Mouse (Mus musculus) frontal cortex, postnatal 36 days (tissue): ENCODE data around the gene Tmem233.

ENCODE experiments used
- DNase-seq, 2 experiments: peaks; one replicate each; pipeline ENCODE4 v3.0.0; 2022; ENCODE audit warnings: low spot score in 2 of 2

Tmem233 gene

GRCm38 (mm10) chr5:116029071-116029470 is 54.0 kb downstream of the Tmem233 start:
- no peak for DNase-seq

GRCm38 (mm10) chr5:116026561-116026960 is 56.5 kb downstream of the Tmem233 start:
- DNase-seq = no peak

DNA sequence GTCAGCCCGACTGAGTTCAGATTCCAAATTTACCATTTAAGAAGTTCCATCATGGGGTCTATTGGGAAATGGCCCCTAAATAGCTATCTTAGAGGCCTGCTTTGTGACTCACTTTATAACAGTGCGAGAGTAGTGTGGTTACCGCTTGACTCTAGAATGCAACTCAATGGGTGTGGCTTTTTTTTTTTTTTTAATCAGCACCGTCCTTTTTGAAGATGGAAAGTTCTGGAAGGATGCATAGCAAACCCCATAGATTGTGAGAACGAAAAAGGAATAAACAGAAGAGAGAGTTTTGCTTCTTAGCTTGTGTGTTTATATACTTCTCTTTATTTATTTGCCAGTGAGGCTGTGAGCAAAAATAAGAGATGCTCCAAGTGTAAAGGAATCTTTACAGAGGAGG is 56.9 kb downstream of the Tmem233 start:
- DNase-seq = no peak

GRCm38 (mm10) chr5:116024327-116024739 is 58.7 kb downstream of the Tmem233 start, which contains the start of gene Prkab1:
Gene Prkab1 (minus strand): TSS chr5:116024508.
- peak; percentile 91 for DNase-seq

DNA sequence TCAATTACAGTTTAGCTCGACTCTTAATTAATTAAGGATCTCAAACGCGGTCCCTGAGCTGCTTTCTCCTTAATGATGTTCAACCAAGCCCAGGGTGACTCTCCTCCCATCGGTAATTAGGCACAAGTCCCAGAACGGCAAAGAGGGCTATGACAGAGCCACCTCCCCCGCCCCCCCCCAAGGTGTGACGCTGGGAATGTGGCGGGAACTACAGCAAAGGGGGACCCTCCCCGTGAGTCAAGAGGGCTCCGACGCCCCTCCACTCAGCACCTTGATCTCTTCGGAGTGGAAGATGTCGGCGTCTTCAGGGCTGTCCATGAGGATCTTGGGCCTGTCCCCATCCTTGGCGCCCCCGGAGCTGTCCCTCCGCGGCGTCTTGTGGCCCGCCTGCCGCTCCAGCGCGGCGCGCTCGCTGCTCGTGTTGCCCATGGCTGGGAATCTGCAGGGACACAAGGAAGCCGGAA is 59.2 kb downstream of the Tmem233 start:
- DNase-seq = no peak

GRCm38 (mm10) chr5:116023251-116023661 is 59.8 kb downstream of the Tmem233 start:
- DNase-seq = peak in 1 of 2 experiments; percentile 45

- DNase-seq = no peak
Measured at GRCm38 (mm10) chr5:116022658-116023200, 60.3 kb downstream of the Tmem233 start.

GRCm38 (mm10) chr5:116022131-116022530 is 60.9 kb downstream of the Tmem233 start:
- DNase-seq = no peak

GRCm38 (mm10) chr5:116021552-116021951 is 61.5 kb downstream of the Tmem233 start:
- DNase-seq = no peak

DNA sequence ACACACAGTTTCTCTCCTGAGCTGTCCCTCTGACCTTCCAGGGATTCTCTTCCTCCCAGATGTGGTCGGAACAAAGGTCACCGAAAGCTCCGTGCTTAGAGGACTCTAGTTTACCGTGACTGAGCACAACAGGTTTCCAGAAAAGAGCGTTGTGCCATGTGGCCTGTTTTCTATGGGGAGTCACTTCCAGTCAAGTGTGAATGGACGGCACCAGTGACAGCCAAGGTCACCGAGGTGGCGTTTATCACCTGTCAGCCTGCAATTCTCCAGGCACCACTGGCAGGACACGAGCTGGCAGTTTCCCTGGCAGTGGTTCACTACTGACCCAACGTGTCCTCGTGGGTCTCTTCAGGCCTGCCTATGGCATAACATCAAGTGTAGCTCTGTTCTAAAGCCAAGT is 63.7 kb downstream of the Tmem233 start:
- no peak for DNase-seq

DNA sequence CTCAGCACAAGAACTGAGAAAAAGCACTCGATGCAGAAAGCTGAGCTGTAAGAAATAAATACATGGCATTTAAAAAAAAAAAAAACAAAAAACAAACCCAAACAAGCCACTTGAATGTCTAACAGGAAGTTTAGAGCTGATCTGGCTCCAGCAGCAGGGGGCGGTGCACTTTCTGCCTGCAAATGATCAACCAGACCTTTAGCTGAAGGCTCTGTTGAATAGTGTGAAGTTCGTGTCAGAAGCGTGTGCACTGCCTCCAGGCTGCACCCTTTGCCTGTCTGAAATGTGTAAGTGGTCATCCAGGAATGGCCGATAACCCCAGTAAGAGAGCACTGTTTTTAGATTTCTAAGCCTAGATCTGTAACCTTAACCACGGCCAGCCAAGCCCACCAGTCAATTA is 64.3 kb downstream of the Tmem233 start:
- DNase-seq = no peak

DNA sequence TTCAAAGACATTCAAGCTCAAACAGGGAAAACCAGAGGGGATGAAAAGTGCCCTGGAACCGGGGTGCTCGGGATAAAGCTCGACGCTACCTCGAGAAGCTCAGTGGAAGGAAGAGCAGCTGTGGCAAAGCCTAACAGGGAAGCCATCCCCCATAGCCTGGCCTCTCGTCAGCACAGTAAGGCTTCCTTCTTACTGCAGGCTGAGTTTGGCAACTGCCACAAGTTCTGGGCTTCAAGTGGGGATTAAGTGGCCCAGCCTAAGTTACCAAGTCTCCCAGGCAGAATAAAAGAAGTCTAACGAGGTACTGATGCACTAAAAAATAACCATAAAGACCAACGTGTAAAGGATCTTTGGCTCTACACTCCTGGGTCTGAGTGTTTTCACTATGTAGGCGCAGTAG is 64.8 kb downstream of the Tmem233 start:
- DNase-seq = no peak

DNA sequence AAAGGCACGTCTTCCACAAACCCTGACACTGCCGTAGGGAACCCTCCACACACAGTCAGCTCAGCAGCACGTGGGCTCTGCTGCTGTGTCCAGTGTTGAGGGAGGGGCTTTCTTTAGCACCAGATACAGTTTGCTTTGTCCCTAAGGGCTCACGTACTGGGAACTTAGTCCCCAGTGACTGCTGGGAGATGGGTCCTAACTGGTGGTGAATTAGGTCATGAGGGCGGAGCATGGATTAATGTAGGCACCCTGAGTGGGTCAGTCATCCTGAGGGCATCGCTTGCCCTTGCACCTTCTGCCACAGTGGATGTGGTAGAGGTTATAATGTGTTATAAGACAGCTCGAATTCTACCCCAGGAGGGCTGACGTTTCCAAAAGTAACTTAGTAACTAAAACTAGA is 65.7 kb downstream of the Tmem233 start:
- no peak for DNase-seq

- peak in 1 of 2 experiments; percentile 48 for DNase-seq
Measured at GRCm38 (mm10) chr5:116016542-116016941, 66.5 kb downstream of the Tmem233 start.

- no peak for DNase-seq
Measured at GRCm38 (mm10) chr5:116014237-116014636, 68.8 kb downstream of the Tmem233 start.

GRCm38 (mm10) chr5:116013821-116014220 is 69.2 kb downstream of the Tmem233 start:
- DNase-seq = no peak

DNA sequence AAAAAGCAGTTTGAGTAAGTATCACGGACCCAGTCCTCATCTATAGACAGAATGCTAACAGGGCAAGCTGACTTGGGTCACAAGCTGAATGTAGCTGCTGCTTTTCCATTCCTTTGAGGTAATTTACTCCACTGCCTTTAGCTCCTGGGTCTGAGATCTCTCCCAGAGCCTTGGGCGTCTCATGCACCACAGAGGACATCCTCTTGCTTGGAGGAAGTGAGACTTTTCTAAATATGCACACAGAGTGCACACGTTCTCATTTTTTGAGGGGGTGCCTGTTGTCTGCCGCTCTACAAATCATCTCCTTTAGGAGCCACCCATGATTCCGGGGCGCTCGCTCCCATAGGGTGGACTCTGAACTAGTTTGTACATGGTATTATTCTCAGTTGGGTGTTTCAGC is 70.5 kb downstream of the Tmem233 start:
- DNase-seq = no peak

- no peak for DNase-seq
Measured at GRCm38 (mm10) chr5:116011700-116012099, 71.3 kb downstream of the Tmem233 start.

DNA sequence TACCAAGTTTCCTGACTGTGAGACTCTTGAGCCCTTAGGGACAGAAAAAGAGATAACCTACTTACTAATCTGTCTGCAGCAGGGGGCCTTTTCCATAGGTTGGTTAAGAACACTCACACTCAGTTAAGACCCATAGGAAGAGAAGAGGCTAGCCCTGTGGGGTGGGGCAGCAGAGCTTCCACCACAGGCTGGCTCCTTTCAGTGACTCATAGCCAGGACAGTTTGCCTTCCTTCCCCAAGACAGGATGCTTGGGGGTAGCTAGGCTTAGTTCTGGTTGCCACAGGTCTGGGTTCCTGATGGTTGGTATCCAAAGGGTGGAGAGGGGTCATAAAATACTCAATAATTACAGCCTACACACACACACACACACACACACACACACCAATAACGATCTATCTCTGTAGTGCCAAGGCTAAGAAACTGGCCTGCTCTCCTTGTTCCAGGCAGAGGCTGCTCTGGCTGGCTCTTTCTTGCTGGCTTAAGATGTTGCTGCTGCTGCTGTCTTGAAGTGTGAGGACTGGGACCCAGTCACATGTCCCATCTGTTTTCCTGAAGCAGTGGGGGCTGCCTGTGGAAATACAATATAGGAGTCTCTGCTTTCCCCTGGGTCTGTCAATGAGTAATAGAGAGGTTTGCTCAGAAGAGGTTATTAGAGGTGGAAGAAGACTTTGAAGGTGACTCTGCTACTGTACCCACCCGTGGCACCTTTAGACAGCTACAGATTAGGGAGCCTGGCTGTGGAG is 73.0 kb downstream of the Tmem233 start:
- DNase-seq = no peak

GRCm38 (mm10) chr5:116009091-116009851 is 73.8 kb downstream of the Tmem233 start:
- DNase-seq = no peak

DNA sequence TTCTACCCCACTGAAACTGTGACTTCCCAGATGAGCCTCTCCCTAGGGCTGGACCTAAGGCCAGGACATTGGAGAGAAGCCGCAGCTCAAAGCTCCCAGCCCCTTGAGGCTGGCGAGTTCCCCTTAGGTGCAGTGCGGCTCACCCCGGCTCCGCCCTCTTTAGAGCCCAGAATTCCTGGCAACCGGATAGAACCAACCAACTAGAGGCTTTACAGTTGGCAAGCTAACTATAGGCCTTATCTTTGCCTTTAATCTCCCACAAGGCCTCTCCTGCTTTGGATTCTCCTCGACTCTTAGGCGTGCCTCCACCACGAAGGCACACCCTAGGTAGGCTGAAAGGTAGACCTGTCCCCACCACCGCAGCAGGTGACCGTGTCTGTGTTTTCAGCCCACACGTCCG is 75.3 kb downstream of the Tmem233 start:
- DNase-seq = no peak

- no peak for DNase-seq
Measured at GRCm38 (mm10) chr5:116006324-116007099, 76.5 kb downstream of the Tmem233 start.
